Mouse (Mus musculus) spleen, adult 2 months (tissue): ENCODE data around the gene Megf8. TPM values are rescaled to one million over a fixed set of nuclear protein-coding genes. Genes with fewer than 3 reads are reported as not detected.

ENCODE experiments used
- DNase-seq, 2 experiments: peaks; one replicate each; pipeline versions ENCODE4 v3.0.0 to v3.0.0-alpha.2; 2012 to 2021; ENCODE audit warnings: low spot score in 2 of 2, low read depth in 1 of 2
- H3K27ac ChIP-seq: fragments of 200-500 bp; 2 replicates; pipeline ENCODE4 v1.5.1; 2012; ENCODE audit warnings: low read length, inconsistent platforms; ENCODE audit not compliant: insufficient read depth
- H3K27me3 ChIP-seq: fragments of 200-500 bp; 2 replicates; pipeline ENCODE4 v1.6.1; 2012; ENCODE audit warnings: mild to moderate bottlenecking, moderate library complexity, low read length, inconsistent platforms; ENCODE audit not compliant: control insufficient read depth, insufficient read depth
- H3K36me3 ChIP-seq: fragments of 200-500 bp; 2 replicates; pipeline ENCODE4 v1.6.1; 2012; ENCODE audit warnings: mild to moderate bottlenecking, low read length, inconsistent platforms; ENCODE audit not compliant: control insufficient read depth, insufficient read depth
- H3K4me1 ChIP-seq: fragments of 200-500 bp; 2 replicates; pipeline ENCODE4 v1.6.1; 2011; ENCODE audit warnings: inconsistent platforms; ENCODE audit not compliant: control insufficient read depth, insufficient read depth, insufficient read length
- H3K4me3 ChIP-seq: fragments of 200-500 bp; 2 replicates; pipeline ENCODE4 v1.5.1; 2011; ENCODE audit warnings: mild to moderate bottlenecking, inconsistent platforms; ENCODE audit not compliant: insufficient read depth, insufficient read length; ENCODE audit errors: extremely low read depth
- CTCF ChIP-seq: fragments of 200-500 bp; IDR thresholded peaks from 2 replicates; pipeline ENCODE4 v1.5.1; 2011; ENCODE audit warnings: mild to moderate bottlenecking, inconsistent platforms; ENCODE audit not compliant: insufficient read depth, insufficient read length, insufficient replicate concordance; ENCODE audit errors: extremely low read depth
- POLR2A ChIP-seq: fragments of 200-500 bp; IDR thresholded peaks from 2 replicates; pipeline ENCODE4 v1.6.1; 2011; ENCODE audit warnings: low read depth, low read length, inconsistent platforms
- WGBS: fragments of 180-500 bp; shearing (Covaris S2); methylation state at CpG from one replicate; pipeline ENCODE4 v1.1.7; 2018; 5-methylcytosine and 5-hydroxymethylcytosine counted together
- polyA plus RNA-seq: library from polyadenylated mRNA; depleted of rRNA; stranded (reverse); fragments of >200 nt; gene quantifications from 2 replicates; pipeline ENCODE4 v1.2.3, GENCODE M21; 2012

Gene Megf8
- polyA plus RNA-seq, 1 experiment: 11.0 TPM

- peaks cover 66% of the 10 kb centered on the region for H3K36me3 ChIP-seq
- H3K4me3 ChIP-seq: no peak overlapping the region
- TF ChIP-seq POLR2A: no peak
- no peak for TF ChIP-seq CTCF
- no peaks in the 10 kb centered on the region for H3K27me3 ChIP-seq
- WGBS: 85% methylated on average over 2 of the region's 2 CpGs
- H3K27ac ChIP-seq: no peak overlapping the region
- DNase-seq: no peak
- peaks cover under 1% of the 10 kb centered on the region; the same call in 1 of the 2 replicates for H3K4me1 ChIP-seq
Observed at GRCm38 (mm10) chr7:25290911-25291310, 26.1 kb upstream of the Megf8 start.

GRCm38 (mm10) chr7:25292107-25292506 is 24.9 kb upstream of the Megf8 start:
- WGBS: 82% methylated on average over 7 of the region's 7 CpGs
- H3K27ac ChIP-seq: no peak overlapping the region
- H3K4me3 ChIP-seq: no peak overlapping the region
- peaks cover 57% of the 10 kb centered on the region for H3K36me3 ChIP-seq
- no peaks in the 10 kb centered on the region for H3K27me3 ChIP-seq
- TF ChIP-seq POLR2A (no peak), CTCF (no peak)
- DNase-seq: no peak
- H3K4me1 ChIP-seq: peaks cover 7% of the 10 kb centered on the region

- WGBS: 95% methylated on average over 10 of the region's 10 CpGs
- Histone ChIP-seq H3K4me1 (peaks cover 7% of the 10 kb centered on the region), H3K27me3 (no peaks in the 10 kb centered on the region), H3K36me3 (peaks cover 45% of the 10 kb centered on the region), H3K4me3 (no peak overlapping the region), H3K27ac (no peak overlapping the region)
- TF ChIP-seq CTCF (no peak), POLR2A (no peak)
- no peak for DNase-seq
Observed at GRCm38 (mm10) chr7:25293191-25293739, 23.7 kb upstream of the Megf8 start.

- DNase-seq: no peak
- no peak overlapping the region for H3K4me3 ChIP-seq
- 89% methylated on average over 4 of the region's 4 CpGs for WGBS
- TF ChIP-seq POLR2A (no peak), CTCF (no peak)
- H3K4me1 ChIP-seq: peaks cover 9% of the 10 kb centered on the region
- no peaks in the 10 kb centered on the region for H3K27me3 ChIP-seq
- peaks cover 33% of the 10 kb centered on the region for H3K36me3 ChIP-seq
- H3K27ac ChIP-seq: no peak overlapping the region
Observed at GRCm38 (mm10) chr7:25294495-25294894, 22.5 kb upstream of the Megf8 start.

GRCm38 (mm10) chr7:25294960-25295722 is 21.8 kb upstream of the Megf8 start:
- Histone ChIP-seq H3K27ac (peak overlapping the region; percentile 61), H3K36me3 (peaks cover 28% of the 10 kb centered on the region), H3K4me3 (no peak overlapping the region), H3K27me3 (no peaks in the 10 kb centered on the region), H3K4me1 (peaks cover 9% of the 10 kb centered on the region)
- TF ChIP-seq POLR2A (no peak), CTCF (no peak)
- WGBS: 62% methylated on average over 12 of the region's 12 CpGs
- DNase-seq: no peak

DNA sequence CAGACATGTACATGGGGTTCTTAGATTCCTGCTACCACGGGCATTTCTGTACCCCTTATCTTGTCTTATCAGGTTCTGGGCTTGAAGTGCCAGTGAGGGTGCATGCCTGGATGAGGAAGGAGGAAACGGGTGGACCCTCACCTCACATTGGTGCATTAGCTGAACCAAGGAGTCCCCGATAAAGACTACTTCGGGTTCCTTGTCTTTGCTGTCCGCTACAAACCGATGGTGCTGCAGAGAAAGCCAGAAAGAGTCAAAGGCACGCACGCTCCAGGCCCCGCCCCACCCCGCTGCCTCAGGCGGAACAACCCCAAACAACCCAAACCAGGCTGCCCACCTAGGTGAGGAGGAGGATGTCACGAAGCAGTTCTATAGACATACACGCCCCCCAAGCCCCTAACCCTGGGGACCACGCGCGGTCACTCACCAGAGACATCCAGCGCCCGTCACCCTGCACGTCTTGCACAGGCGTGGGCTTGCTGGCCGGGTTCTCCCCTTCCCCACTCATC is 20.0 kb upstream of the Megf8 start:
- peak in 1 of 2 experiments; percentile 51 for DNase-seq
- WGBS: 2% methylated on average over 21 of the region's 21 CpGs

More for the DNA sequence above, 20.0 kb upstream of the Megf8 start:
- Histone ChIP-seq H3K4me3 (peak overlapping the region; percentile 71), H3K27me3 (no peaks in the 10 kb centered on the region), H3K4me1 (peaks cover 9% of the 10 kb centered on the region), H3K27ac (peak overlapping the region; percentile 86), H3K36me3 (peaks cover 13% of the 10 kb centered on the region)
- no peak for TF ChIP-seq CTCF
- TF ChIP-seq POLR2A: no peak
